Mouse (Mus musculus): ENCODE data around the gene Ndufb5.
A peak's percentile ranks its signal among the peaks of the same experiment; 100 is the strongest.
"Not testable (repeated sequence)": the region's sequence is repeated elsewhere in the genome, so short reads cannot be mapped to it uniquely, and the experiment has no call there.

The Ndufb5 gene

DNA sequence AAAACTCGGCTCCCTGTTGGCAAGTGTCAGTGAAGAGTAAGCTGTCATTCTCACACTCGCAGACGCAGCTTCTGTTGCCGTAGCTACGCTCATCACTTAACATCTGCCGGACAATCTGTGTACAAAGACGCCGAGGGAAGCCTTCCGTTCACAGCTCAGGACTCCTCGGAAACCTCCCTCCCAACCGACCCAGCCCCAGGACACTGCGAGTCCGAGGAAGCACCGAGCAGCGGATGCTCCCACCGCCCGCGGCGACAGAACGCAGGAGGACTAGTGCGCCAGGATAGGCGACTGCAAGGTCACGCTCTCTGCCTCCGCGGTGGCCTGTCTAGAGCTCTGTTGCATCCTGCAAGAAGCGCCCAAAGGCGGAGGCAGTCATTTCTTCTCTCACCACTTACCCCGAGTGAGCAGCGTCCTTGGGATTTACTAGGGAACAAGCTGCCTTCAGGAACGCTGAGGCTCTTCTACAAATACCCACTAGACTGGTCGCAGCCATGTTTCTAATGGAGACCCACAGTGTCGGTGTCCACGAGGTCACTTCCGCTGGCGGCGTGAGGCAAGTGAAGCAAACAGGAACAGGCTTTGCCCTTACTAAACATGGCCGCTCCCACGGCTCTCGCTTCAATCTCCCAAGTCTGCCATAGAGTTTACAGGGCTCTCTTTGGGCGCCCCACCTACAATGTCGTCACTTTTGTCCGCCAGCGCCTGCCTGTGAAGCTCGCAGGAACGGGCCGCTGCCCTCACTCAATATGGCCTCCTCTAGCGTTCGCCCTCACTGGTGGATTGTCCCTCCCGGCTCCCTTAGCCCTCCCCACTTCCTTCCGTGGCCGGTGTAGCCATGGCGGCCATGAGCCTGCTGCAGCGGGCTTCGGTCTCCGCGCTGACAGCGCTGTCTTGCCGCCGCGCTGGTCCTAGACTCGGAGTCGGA lies at the start of gene Ndufb5:
TSS of gene Ndufb5 (plus strand) at position 747 of the 928 bp plus-strand sequence.
- peak; percentile 98 for DNase-seq (ENCODE audit: low spot score)

DNA sequence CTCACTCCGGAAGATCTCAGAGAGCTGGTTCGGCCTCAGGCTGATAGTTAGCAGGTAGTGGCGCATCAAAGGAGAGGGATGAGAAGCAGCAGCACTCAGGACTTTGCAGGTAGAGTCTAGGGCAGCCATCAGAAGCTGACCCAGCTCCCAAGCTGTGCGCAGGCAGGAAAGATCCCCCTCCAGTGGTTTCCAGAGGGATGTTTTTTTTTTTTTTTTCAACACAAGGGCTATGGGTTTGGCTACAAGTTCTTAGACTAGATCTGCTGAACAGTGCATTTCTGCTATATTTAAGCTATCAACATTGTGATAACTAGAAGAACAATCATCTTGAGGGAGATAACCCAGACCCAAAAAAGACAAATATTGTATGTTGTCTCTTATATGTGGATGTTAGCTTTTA lies 49.6 kb upstream of the Ndufb5 start:
- no peak for DNase-seq (ENCODE audit: low spot score)

DNA sequence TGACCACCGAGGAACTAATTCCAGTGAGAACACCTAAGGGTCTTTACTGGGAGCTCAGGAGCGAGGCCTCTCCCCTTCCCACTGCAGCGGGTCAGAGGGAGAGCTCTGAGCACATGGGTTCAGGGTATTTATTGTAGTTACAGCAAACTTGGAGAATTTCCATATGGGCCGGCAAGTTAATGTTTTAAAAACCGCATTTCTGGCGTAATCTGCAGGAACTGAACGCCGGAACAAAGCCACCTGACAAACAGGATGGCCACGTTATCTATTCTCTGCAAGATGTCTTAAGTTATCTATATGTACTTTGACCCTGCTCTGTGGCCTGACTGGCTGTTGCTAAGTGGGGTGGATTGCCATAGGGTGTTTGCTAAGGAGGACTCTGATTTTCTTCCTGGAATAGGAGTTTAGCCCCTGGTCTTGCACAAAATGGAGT lies 47.2 kb upstream of the Ndufb5 start:
- DNase-seq (ENCODE audit: low spot score): no peak

DNA sequence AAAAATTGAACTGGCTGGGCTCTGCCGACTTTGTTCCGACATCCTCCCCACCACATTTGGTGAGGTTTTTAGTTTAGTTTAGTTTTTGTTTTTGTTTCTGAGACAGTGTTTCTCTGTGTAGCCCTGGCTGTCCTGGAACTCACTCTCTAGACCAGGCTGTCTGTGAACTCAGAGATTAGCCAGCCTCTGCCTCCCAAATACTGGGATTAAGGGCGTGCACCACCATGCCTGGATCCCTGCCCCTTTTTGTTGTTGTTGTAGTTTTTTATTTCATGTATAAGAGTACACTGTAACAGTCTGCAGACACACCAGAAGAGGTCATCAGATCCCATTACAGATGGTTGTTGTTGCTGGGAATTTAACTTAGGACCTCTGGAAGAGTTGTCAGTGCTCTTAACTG lies 46.8 kb upstream of the Ndufb5 start:
- DNase-seq (ENCODE audit: low spot score): no peak

DNA sequence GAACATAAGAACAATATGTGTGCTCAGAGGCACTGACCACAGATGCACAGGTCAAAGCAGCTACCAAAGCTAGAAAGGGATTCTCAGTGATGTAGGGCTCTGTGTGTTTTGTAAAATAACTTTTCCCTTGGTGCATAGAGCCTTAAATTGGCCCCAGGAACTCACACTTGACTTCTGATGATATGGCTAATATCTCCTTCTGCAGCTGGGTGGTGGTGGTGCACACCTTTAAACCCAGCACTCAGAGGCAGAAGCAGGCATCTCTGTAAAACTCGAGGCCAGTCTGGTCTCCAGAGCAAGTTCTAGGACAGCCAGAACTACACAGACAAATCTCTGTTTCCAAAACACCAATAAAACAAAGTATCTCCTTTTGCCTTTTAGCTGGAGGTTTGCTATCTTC lies 45.9 kb upstream of the Ndufb5 start:
- DNase-seq (ENCODE audit: low spot score): no peak

DNA sequence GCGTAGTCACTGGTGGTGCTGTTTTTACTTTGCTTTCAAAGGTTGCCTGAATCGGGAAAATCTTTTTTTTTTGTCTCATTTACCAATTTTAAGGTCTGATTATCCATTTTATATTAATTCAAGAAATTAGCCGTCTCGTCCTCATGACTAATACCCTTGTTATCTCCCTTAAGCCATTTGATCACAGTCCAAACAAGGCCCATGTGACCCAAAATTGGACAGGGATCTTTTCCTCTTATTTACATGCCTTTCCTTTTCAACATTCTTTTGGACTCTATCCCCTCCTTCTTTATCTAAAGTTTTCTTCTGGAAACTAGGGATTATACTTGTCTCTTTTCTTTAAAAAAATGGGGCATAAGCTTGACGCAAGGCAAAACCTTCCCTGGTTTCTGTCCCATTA lies 44.9 kb upstream of the Ndufb5 start:
- no peak for DNase-seq (ENCODE audit: low spot score)

DNA sequence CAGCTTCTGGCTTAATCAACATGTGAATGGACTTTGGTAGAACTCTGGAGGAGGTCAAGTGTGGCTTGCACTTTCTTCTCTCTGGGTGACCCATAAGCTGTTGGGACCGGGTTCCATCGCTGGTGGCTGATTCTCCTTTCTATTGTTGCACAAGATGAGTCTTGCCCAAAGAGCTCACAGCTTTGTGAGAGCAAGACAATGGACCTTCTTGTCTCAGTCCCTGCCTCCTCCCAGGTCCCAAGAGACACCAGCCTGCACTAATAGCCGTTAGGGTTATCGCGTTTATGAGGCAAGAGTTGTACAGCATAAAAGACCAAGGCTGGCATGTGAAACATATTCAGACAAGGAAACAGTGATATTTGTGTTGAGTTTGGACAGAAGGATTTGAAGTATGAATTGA lies 42.6 kb upstream of the Ndufb5 start:
- no peak for DNase-seq (ENCODE audit: low spot score)

DNA sequence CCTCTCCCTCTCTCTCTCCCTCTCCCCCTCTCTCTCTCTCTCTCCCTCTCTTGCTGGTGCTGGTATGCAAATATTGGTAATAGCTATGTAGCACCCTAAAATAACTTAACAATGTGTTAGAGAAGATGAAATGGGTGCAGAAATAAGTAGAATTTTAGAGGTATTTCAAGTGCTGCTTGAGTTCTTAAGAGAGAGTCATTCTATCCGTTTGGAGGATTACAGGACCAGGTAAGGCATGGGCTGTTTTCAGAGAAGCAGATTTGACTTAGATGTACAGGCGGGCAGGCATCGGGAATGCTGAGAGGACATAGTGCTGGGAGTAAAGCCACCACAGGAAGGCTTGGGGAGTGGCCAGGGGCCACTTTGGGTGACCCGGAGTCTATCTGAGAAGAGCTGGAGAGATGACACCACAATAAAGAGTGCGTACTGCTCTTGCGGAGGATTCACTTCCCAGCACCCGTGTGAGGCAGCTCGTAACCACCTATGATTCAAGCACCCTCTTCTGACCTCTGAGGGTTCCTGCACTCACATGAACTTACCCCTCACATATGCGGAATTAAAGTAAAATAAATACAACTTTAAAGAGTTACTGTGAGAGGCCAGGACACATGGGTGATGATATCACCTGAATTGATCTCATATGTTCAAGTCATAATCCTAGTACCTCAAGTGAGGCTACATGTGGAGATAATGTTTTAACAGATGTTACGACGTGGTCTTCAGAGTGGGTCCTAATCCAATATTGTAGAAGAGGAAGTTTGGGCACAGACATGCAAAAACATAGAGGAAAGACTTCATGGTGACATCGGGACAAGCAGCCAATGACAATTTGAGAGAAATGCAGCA lies 41.8 kb upstream of the Ndufb5 start:
- no peak for DNase-seq (ENCODE audit: low spot score)

DNA sequence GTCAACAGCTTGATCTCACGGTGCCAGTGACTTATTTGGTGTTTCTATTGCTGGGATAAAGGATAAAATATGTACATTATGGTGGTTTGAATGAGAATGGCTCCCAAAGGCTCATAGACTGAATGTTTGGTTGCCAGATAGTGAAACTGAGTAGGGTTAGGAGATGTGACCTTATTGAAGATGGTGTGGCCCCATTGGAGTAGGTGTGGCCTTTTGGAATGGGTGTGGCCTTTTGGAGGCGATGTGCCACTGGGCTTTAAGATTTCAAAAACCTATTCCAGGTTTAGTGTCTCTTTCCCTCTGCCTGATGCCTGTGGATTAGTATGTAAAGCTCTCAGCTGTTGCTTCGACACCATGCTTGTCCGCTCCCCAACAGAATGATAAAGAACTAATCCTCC lies 41.2 kb upstream of the Ndufb5 start:
- DNase-seq (ENCODE audit: low spot score): no peak

DNA sequence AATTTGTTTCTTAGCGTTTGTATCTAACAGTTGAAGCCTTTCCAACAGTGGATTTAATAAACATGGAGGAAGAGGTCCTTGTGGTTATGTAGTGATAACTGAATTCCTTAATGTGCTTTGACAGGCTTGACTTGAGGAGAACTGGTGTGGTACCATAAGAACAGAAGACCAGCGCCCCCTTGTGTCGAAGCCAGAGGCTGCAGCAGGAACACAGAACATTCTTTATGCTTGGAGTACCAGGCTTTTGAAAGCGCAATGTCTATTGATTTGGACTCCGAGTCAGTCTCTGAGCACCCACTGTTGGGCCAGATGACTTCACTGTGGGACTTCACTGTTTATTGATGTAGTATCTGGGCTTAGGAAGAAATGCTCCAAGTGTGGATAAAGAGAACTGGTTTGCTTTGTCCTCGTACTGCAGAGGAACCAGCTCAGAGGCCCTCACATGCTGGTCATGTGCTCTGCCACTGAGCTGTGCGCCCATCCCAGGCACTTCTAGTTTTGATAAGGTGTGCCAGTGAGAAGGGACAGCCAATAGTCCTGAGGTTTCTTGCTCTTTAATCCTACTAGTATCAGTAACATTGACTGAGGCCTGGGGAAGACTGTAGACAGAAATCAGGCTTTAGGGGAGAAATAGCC lies 38.4 kb upstream of the Ndufb5 start:
- peak; percentile 74 for DNase-seq (ENCODE audit: low spot score)

DNA sequence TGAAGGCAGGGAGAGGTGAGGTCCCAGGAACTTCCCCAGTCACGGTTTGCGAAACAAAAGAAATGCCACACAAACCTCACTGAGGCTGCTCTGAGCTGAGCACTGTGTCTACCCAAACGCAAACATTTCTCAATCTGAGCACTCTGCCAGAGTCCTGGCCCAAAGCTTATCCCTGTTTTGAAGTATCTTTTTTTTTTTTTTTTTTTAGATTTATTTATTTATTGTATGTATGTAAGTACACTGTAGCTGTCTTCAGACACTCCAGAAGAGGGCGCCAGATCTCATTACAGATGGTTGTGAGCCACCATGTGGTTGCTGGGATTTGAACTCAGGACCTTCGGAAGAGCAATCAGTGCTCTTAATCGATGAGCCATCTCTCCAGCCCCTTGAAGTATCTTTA lies 32.8 kb upstream of the Ndufb5 start:
- not testable (repeated sequence) for DNase-seq (ENCODE audit: low spot score)

DNA sequence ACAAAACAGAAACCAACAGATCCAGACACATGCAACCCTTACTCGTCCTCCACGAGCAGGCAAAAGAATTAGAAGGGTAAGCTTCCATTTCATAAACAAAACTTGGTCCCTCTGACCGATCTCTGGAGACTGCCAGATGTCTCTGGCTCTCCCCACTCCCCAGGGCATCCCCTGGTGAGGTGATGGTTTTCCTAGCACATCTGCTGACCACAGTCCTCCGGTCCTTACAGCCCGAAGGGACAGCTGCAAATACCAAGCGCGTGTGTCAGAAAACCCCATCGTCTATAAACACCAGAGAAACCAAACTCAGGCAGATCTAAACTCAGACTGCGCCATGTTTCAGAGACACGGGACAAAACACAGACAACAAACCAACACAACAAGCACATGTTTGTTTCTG lies 32.2 kb upstream of the Ndufb5 start:
- not testable (repeated sequence) for DNase-seq (ENCODE audit: low spot score)

DNA sequence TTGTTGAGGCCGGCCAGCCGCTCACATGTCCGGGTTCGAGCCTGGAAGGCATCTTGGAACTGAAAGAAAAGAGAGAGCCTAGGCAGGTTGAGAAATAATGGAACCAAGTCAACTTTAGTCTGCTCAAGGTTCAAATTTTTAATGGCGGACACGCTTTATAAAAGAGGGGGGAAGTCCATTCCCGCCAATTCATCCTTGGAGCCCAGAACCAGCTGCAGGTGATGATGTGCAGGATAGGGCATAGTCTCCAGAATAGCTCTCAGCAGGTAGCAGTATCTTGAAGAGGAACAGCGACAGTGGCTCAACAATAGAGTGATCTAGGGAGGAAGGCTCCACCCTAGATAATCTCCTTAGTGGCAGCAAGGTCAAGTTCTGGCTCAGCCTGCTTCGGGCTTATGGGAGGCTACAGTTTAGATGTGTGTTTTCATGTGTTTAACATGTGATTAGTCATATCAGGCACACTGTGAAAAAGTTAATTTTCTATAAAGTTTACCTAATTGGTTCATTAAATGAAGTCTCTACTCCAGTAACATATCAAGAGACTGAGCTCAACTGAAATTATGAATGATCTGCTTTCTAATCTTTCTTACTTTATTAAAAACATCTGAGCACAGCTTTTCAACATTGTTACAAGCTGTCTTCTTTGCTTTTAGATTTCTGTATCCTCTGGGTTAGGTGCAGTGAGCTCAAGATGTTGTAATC lies 31.0 kb upstream of the Ndufb5 start, which contains the start of gene Actl6a:
TSS of gene Actl6a (plus strand) at position 652 of the 702 bp plus-strand sequence.
- DNase-seq (ENCODE audit: low spot score): not testable (repeated sequence)

DNA sequence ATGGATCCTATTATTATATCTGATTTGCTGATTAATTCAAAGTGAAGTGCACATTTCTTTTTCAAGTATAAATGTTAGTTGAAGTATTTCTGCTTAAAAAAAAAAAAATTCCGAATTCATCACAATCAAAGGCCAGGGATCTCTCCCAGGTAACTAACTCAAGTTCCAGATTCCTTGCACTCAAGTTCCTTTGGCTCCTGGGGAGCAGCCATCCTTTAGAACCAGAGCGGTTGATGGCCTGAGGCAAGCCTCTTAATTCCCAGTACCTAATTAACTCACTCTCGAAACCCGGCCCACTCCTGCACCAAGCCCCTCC lies 28.8 kb upstream of the Ndufb5 start:
- no peak for DNase-seq (ENCODE audit: low spot score)

DNA sequence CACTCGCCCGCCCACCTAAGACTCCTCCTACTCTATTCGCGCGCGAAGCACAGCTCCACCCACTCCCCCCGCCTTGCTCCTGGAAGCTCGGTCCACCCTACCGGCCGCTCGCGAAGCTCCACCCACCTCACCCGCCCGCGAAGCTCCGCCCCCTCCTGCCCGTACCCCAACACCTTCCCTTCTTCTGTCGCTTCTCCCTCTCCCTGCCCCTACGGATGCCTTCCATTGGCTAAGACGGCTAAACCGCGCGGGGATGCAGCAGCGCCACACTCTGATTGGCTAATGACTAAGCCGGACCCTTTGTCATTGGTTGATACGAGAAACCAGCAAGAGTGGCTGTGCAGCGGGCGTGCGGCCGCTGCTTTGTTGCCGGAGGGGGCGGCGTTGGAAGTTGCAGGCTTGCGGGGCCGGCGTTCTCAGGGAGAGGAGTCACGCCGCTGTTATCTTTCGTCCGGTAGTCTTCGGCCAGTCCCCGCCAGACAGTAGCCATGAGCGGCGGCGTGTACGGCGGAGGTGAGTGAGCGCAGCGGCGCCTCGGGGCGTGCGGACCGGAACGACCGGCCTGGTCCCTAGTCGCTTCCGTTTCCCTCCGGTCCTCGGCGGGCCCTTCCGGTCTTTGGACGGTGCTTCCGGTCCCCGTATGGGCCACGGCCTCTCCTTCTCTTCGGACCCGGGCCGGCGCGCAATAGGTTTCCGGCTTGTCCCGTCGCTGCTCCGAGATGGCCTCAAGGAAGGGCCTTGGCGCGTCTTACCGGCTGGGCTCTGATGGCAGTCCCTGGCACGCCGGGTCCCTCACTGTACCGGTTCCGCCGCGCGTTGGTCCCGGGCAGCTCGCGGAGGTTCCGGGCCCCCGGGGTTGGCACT lies 28.2 kb upstream of the Ndufb5 start:
- peak; percentile 99 for DNase-seq (ENCODE audit: low spot score)

DNA sequence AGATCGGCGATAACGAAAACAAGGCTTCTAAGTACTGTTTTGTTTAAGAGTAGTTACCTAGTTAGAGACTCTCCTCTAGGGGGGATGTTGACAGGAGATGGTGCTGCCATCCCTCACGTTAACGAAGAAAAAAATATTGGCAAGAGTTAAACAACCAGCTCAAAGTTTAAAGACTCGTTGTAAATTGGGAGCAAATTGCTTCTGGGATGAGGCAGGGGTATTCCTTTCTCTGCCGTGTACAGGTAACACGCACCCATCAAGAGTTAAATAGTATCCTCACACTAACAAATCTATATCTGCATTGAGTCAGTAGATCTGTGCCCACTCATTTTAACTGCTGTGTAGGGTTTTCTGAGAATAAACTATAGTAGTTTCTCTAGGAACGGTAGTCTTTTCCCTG lies 27.4 kb upstream of the Ndufb5 start:
- no peak for DNase-seq (ENCODE audit: low spot score)

DNA sequence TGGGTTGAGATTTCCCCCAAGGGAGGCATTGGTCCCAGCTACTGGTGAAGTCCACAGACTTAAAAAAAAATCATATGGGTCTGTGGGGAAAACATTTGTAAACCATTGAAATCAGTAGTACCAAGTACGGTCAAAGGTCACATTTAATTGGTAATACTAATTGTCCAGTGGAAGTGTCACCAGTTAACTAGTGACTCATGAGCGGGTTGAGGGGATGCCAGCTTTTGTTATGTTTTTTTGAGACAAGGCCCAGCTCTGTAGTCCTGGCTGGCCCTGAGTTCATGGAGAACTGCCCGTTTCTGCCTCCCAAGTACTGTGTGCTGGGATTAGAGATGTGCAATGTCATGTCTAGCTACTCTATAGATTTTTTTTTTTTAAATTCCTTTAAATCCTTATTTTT lies 23.1 kb upstream of the Ndufb5 start:
- no peak for DNase-seq (ENCODE audit: low spot score)

DNA sequence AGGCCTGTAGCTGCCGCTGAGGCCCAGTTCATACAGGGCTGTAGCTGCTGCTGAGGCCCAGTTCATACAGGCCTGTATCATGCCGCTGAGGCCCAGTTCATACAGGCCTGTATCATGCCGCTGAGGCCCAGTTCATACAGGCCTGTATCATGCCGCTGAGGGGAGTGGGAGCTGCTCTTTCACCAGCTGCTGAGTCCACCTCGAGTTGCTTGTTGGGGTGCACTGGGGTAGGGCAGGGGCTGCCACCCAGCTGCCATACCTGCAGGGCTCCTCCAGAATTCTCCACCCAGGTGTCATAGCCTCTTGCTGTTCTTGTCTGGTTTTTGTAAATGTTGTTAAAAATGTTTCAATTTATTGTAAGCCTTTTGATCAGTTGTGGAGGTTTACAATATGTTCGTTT lies 19.4 kb upstream of the Ndufb5 start:
- DNase-seq (ENCODE audit: low spot score): not testable (repeated sequence)

DNA sequence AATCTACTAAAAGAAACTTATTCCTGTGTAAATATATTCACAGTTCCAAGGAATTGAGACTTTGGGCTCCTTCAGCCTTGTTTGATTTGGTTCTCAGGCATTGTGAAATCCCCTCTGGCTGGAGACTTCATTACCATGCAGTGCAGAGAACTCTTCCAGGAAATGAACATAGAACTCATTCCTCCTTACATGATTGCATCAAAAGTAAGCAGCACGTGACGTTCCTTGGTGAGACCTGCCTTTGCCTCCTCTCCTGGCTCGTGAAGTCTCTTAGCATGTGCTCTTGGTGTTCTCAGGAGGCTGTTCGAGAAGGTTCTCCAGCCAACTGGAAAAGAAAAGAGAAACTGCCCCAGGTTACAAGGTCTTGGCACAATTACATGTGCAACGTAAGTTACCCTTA lies 18.5 kb upstream of the Ndufb5 start:
- DNase-seq (ENCODE audit: low spot score): no peak

DNA sequence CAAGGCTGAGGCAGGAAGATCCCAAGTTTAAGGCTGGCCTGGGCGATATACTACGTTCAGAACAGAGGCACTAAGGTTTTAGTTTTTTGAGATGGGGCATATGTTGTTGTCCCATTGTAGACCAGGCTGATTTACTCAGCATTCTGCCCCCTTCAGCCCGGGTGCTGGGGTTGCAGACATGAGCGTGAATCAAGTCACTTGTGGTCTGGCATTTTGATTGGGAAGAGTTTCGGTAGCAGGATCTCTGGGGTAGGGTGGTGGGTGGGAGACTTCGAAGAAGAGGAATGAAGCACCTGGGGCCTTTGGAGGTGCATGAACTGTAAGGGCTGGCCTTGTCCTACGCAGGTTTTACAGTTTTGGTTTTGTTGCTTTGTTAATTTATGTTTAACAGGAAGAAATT lies 12.6 kb upstream of the Ndufb5 start:
- no peak for DNase-seq (ENCODE audit: low spot score)

DNA sequence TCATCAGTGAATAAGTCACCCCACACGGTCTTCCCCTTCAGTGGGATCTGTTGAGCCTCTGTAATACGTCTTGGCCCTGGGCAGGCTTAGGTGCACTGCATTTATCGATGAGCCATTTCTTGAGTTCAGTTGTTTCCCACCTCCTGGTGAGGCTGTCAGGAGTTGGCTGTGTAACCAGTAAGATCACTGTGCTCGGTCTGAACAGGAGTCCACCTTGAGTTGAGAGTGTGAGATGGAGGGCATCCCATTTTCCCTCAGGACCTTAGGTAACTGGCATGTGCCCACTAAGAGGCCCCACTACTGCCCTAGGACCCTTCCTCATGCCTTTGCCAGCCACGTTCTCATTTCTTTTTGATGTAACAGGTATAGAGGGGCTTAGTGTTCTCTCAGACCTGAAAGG lies 10.8 kb upstream of the Ndufb5 start:
- no peak for DNase-seq (ENCODE audit: low spot score)

Data from testis, postnatal 14 days (tissue).